Mouse (Mus musculus) neural tube, embryonic 11.5 days (tissue): ENCODE results near the gene Dnm1. TPM values are rescaled to one million over a fixed set of nuclear protein-coding genes. Genes with fewer than 3 reads are reported as not detected.

Source experiments
- ATAC-seq: fragments of 200-750 bp; cut with Nextera tagmentation; 2 replicates; pipeline ENCODE4 v1.8.0; 2017; ENCODE audit warnings: moderate number of reproducible peaks, mild to moderate bottlenecking, moderate TSS enrichment, moderate library complexity; ENCODE audit not compliant: insufficient read depth, low FRiP score, low TSS enrichment
- DNase-seq: peaks from one replicate; pipeline ENCODE4 v3.0.0-alpha.2; 2015; ENCODE audit warnings: low spot score
- H3K27ac ChIP-seq: fragments of 300-500 bp; sonication (generic); 2 replicates; pipeline ENCODE4 v1.5.1; 2014; ENCODE audit warnings: low read depth, mild to moderate bottlenecking, low read length
- H3K27me3 ChIP-seq: fragments of 300-500 bp; sonication (generic); 2 replicates; pipeline ENCODE4 v1.6.1; 2014; ENCODE audit warnings: mild to moderate bottlenecking, low read length, mixed read lengths; ENCODE audit not compliant: control insufficient read depth, insufficient read depth
- H3K36me3 ChIP-seq: fragments of 300-500 bp; sonication (generic); 2 replicates; pipeline ENCODE4 v1.6.1; 2014; ENCODE audit warnings: mild to moderate bottlenecking, low read length, moderate library complexity, mixed read lengths; ENCODE audit not compliant: control insufficient read depth, insufficient read depth
- H3K4me1 ChIP-seq: fragments of 300-500 bp; sonication (generic); 2 replicates; pipeline ENCODE4 v1.6.1; 2014; ENCODE audit warnings: low read length, mixed read lengths; ENCODE audit not compliant: control insufficient read depth, insufficient read depth
- H3K4me2 ChIP-seq: fragments of 300-500 bp; sonication (generic); 2 replicates; pipeline ENCODE4 v1.6.1; 2014; ENCODE audit warnings: low read depth, mild to moderate bottlenecking, moderate library complexity
- H3K4me3 ChIP-seq: fragments of 300-500 bp; sonication (generic); 2 replicates; pipeline ENCODE4 v1.5.1; 2014; ENCODE audit warnings: low read depth, low read length
- H3K9ac ChIP-seq: fragments of 300-500 bp; sonication (generic); 2 replicates; pipeline ENCODE4 v1.6.1; 2014; ENCODE audit warnings: mild to moderate bottlenecking, low read length
- H3K9me3 ChIP-seq: fragments of 300-500 bp; sonication (generic); 2 replicates; pipeline ENCODE4 v1.6.1; 2016; ENCODE audit warnings: low read length; ENCODE audit not compliant: control insufficient read depth
- WGBS: fragments of 180-500 bp; shearing (Covaris S2); extraction: QIAGEN DNeasy Blood & Tissue Kit; methylation state at CpG from one replicate; pipeline ENCODE4 v1.1.7; 2014; 5-methylcytosine and 5-hydroxymethylcytosine counted together
- polyA plus RNA-seq: library from polyadenylated mRNA; unstranded; fragments of >200 nt; fragmentation: Nextera tagmentation; extraction: Ambion mirVana; gene quantifications from 2 replicates; pipeline ENCODE4 v1.2.1, GENCODE M21; 2014

Gene Dnm1
- polyA plus RNA-seq, 1 experiment from 2014 or later = 23.7 TPM

- Histone ChIP-seq H3K4me1 (peaks cover 14% of the 10 kb centered on the region), H3K9ac (0 out of 2 replicates have a peak overlapping the region, but pooled peaks have one; percentile 4), H3K4me3 (no peak overlapping the region), H3K36me3 (no peaks in the 10 kb centered on the region), H3K4me2 (no peak overlapping the region), H3K27ac (peak overlapping the region; percentile 79), H3K9me3 (no peaks in the 10 kb centered on the region), H3K27me3 (no peaks in the 10 kb centered on the region)
- WGBS = 67% methylated on average over 20 of the region's 20 CpGs
- DNase-seq (peak; percentile 62), ATAC-seq (no peak)
These were observed 36.1 kb downstream of the Dnm1 start for GRCm38 (mm10) chr2:32316887-32317656.

GRCm38 (mm10) chr2:32315751-32316150 is 37.4 kb downstream of the Dnm1 start:
- H3K9ac ChIP-seq = 0 out of 2 replicates have a peak overlapping the region, but pooled peaks have one; percentile 11
- no peak overlapping the region for H3K4me3 ChIP-seq
- no peak overlapping the region; the same call in 1 of the 2 replicates for H3K27ac ChIP-seq
- H3K4me1 ChIP-seq = peaks cover 21% of the 10 kb centered on the region
- H3K9me3 ChIP-seq = no peaks in the 10 kb centered on the region
- H3K27me3 ChIP-seq = no peaks in the 10 kb centered on the region
- no peak for ATAC-seq
- no peak overlapping the region for H3K4me2 ChIP-seq
- H3K36me3 ChIP-seq = no peaks in the 10 kb centered on the region
- no peak for DNase-seq
- WGBS = 21% methylated on average over 8 of the region's 8 CpGs

GRCm38 (mm10) chr2:32314831-32315230 is 38.3 kb downstream of the Dnm1 start:
- no peak overlapping the region for H3K4me3 ChIP-seq
- no peaks in the 10 kb centered on the region for H3K9me3 ChIP-seq
- ATAC-seq = no peak
- H3K36me3 ChIP-seq = 0 out of 2 replicates have a peak, but pooled peaks cover under 1% of the 10 kb centered on the region
- WGBS = 92% methylated on average over 14 of the region's 14 CpGs
- H3K9ac ChIP-seq = no peak overlapping the region
- H3K27me3 ChIP-seq = no peaks in the 10 kb centered on the region
- H3K4me1 ChIP-seq = peaks cover 18% of the 10 kb centered on the region
- H3K27ac ChIP-seq = no peak overlapping the region
- DNase-seq = no peak
- H3K4me2 ChIP-seq = no peak overlapping the region

- no peaks in the 10 kb centered on the region for H3K9me3 ChIP-seq
- DNase-seq = peak; percentile 92
- peak overlapping the region; percentile 76 for H3K9ac ChIP-seq
- H3K4me1 ChIP-seq = peaks cover 13% of the 10 kb centered on the region
- WGBS = 1% methylated on average over 38 of the region's 56 CpGs
- ATAC-seq = peak; percentile 85
- no peak overlapping the region for H3K27ac ChIP-seq
- 0 out of 2 replicates have a peak, but pooled peaks cover 2% of the 10 kb centered on the region for H3K27me3 ChIP-seq
- peak overlapping the region; percentile 100 for H3K4me2 ChIP-seq
- peaks cover 7% of the 10 kb centered on the region for H3K36me3 ChIP-seq
- H3K4me3 ChIP-seq = peak overlapping the region; percentile 61
These were observed 40.7 kb downstream of the Dnm1 start for GRCm38 (mm10) chr2:32312318-32312964.

- peak overlapping the region; percentile 100 for H3K4me2 ChIP-seq
- H3K27me3 ChIP-seq = 0 out of 2 replicates have a peak, but pooled peaks cover 2% of the 10 kb centered on the region
- no peaks in the 10 kb centered on the region for H3K9me3 ChIP-seq
- no peak for DNase-seq
- WGBS = 9% methylated on average over 29 of the region's 42 CpGs
- no peak overlapping the region for H3K27ac ChIP-seq
- H3K4me1 ChIP-seq = peaks cover 9% of the 10 kb centered on the region
- H3K4me3 ChIP-seq = peak overlapping the region; percentile 61
- ATAC-seq = no peak
- H3K9ac ChIP-seq = peak overlapping the region; percentile 76
- peaks cover 9% of the 10 kb centered on the region for H3K36me3 ChIP-seq
These were observed 41.5 kb downstream of the Dnm1 start for GRCm38 (mm10) chr2:32311443-32312317.

- Histone ChIP-seq H3K9me3 (no peaks in the 10 kb centered on the region), H3K36me3 (peaks cover 16% of the 10 kb centered on the region), H3K4me3 (no peak overlapping the region), H3K9ac (no peak overlapping the region), H3K27ac (no peak overlapping the region), H3K27me3 (0 out of 2 replicates have a peak, but pooled peaks cover 2% of the 10 kb centered on the region), H3K4me1 (peaks cover 9% of the 10 kb centered on the region), H3K4me2 (no peak overlapping the region; the same call in 1 of the 2 replicates)
- WGBS = 88% methylated on average over 18 of the region's 18 CpGs
- ATAC-seq (no peak), DNase-seq (no peak)
These were observed 42.9 kb downstream of the Dnm1 start for GRCm38 (mm10) chr2:32310096-32310845.

GRCm38 (mm10) chr2:32308870-32309568 is 44.1 kb downstream of the Dnm1 start:
- Histone ChIP-seq H3K36me3 (peaks cover 19% of the 10 kb centered on the region), H3K27me3 (0 out of 2 replicates have a peak, but pooled peaks cover 2% of the 10 kb centered on the region), H3K27ac (no peak overlapping the region), H3K4me1 (peaks cover 9% of the 10 kb centered on the region), H3K9ac (no peak overlapping the region), H3K4me2 (no peak overlapping the region), H3K4me3 (no peak overlapping the region), H3K9me3 (no peaks in the 10 kb centered on the region)
- no peak for ATAC-seq
- 85% methylated on average over 16 of the region's 16 CpGs for WGBS
- DNase-seq = no peak
